Mouse (Mus musculus) MEL (cell line): Measurements from ENCODE around the gene Borcs7.
A peak's percentile ranks its signal among the peaks of the same experiment; 100 is the strongest.

Experiments used
- CHD1 ChIP-seq: IDR thresholded peaks from 2 replicates; pipeline ENCODE4 v1.6.1; 2012; ENCODE audit warnings: low read depth, mild to moderate bottlenecking, inconsistent platforms, low read length, improper control_type of control experiment
- CTCF ChIP-seq, 3 experiments: IDR thresholded peaks in 2 of 3; conservative IDR thresholded peaks in 1 of 3; 2 replicates each; pipeline ENCODE4 v1.5.1; 2011 to 2012; ENCODE audit warnings: low read length in 3 of 3, low read depth in 2 of 3, mild to moderate bottlenecking in 2 of 3, improper control_type of control experiment in 1 of 3, inconsistent platforms in 1 of 3, mixed read lengths in 1 of 3, moderate library complexity in 1 of 3; ENCODE audit not compliant: control insufficient read depth in 1 of 3, insufficient read depth in 1 of 3, poor library complexity in 1 of 3, severe bottlenecking in 1 of 3
- E2F4 ChIP-seq: IDR thresholded peaks from 2 replicates; pipeline ENCODE4 v1.6.1; 2011; ENCODE audit warnings: low read depth, low read length, improper control_type of control experiment, borderline replicate concordance
- JUND ChIP-seq: IDR thresholded peaks from 2 replicates; pipeline ENCODE4 v1.6.1; 2011; ENCODE audit warnings: low read depth, mild to moderate bottlenecking, improper control_type of control experiment, low read length
- MAFK ChIP-seq: IDR thresholded peaks from 2 replicates; pipeline ENCODE4 v1.6.1; 2011; ENCODE audit warnings: low read depth, mild to moderate bottlenecking, low read length, improper control_type of control experiment, borderline replicate concordance
- MAX ChIP-seq: IDR thresholded peaks from 2 replicates; pipeline ENCODE4 v1.6.1; 2011; ENCODE audit warnings: low read length, improper control_type of control experiment
- MAZ ChIP-seq: IDR thresholded peaks from 2 replicates; pipeline ENCODE4 v1.6.1; 2012; ENCODE audit warnings: low read depth, mild to moderate bottlenecking, inconsistent platforms, low read length, improper control_type of control experiment
- MXI1 ChIP-seq: IDR thresholded peaks from 2 replicates; pipeline ENCODE4 v1.6.1; 2011; ENCODE audit warnings: mild to moderate bottlenecking, low read depth, low read length, improper control_type of control experiment
- POLR2A ChIP-seq, 2 experiments: IDR thresholded peaks; 2 replicates each; pipeline ENCODE4 v1.6.1; 2011 to 2012; ENCODE audit warnings: low read length in 2 of 2, mild to moderate bottlenecking in 2 of 2, control low read depth in 1 of 2, improper control_type of control experiment in 1 of 2, low read depth in 1 of 2, moderate library complexity in 1 of 2; ENCODE audit not compliant: control insufficient read depth in 1 of 2, insufficient read depth in 1 of 2, poor library complexity in 1 of 2
- ZC3H11A ChIP-seq: IDR thresholded peaks from 2 replicates; pipeline ENCODE4 v1.6.1; 2012; ENCODE audit warnings: low read depth, mild to moderate bottlenecking, inconsistent platforms, low read length, improper control_type of control experiment
- ZMIZ1 ChIP-seq: IDR thresholded peaks from 2 replicates; pipeline ENCODE4 v1.6.1; 2012; ENCODE audit warnings: low read depth, mild to moderate bottlenecking, inconsistent platforms, low read length, improper control_type of control experiment, moderate library complexity

DNA sequence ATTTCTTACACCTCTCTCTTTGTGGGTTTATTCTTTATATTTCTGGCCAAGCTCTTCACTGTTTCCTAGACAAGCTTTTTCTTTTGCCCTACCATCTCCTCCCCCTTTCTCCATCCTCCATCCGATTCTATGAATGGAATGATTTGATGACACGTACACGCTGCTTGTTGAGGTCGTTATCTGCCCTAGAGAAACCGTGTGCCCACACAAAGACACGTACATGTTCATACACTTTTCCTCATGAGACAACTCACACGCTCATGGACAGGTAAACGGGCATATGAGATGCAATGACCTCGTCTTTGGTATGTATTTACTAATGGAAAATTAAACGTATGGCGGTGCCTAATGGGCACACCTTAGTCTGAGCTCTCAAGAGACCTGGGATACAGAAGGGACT is 681 bp downstream of the Borcs7 start:
- no peak for TF ChIP-seq MAFK
- no peak for TF ChIP-seq CTCF (IDR thresholded peaks at IDR 0.05 in 2 of 3, conservative IDR thresholded peaks at IDR 0.05 in 1 of 3; ENCODE audit: control insufficient read depth in 1 of 3, insufficient read depth in 1 of 3, low read depth in 2 of 3, low read length in 3 of 3, poor library complexity in 1 of 3, severe bottlenecking in 1 of 3)
- TF ChIP-seq JUND = no peak
- TF ChIP-seq ZMIZ1 = no peak
- TF ChIP-seq ZC3H11A = no peak
- TF ChIP-seq MXI1 = 0 out of 2 replicates have a peak, but pooled peaks have one; percentile 2
- TF ChIP-seq CHD1 = no peak
- no peak; the same call in 1 of the 2 replicates for TF ChIP-seq MAX
- TF ChIP-seq E2F4 = no peak
- no peak for TF ChIP-seq MAZ
- TF ChIP-seq POLR2A (IDR thresholded peaks at IDR 0.05; ENCODE audit: control insufficient read depth in 1 of 2, insufficient read depth in 1 of 2, low read depth in 1 of 2, low read length in 2 of 2, poor library complexity in 1 of 2) = no peak
